Mouse (Mus musculus) embryo, embryonic 10.5 days (tissue): Measurements from ENCODE around the gene Immp1l.
A peak's percentile ranks its signal among the peaks of the same experiment; 100 is the strongest.

ENCODE experiments used
- DNase-seq: peaks from one replicate; pipeline ENCODE4 v3.0.0-alpha.2; 2015; ENCODE audit warnings: low spot score

Immp1l gene

GRCm38 (mm10) chr2:105903896-105904756, at the start of gene Immp1l, which contains the start of gene Elp4:
Gene Immp1l (plus strand): TSS chr2:105904638.
Gene Elp4 (minus strand): TSS chr2:105904564.
- peak; percentile 99 for DNase-seq

DNA sequence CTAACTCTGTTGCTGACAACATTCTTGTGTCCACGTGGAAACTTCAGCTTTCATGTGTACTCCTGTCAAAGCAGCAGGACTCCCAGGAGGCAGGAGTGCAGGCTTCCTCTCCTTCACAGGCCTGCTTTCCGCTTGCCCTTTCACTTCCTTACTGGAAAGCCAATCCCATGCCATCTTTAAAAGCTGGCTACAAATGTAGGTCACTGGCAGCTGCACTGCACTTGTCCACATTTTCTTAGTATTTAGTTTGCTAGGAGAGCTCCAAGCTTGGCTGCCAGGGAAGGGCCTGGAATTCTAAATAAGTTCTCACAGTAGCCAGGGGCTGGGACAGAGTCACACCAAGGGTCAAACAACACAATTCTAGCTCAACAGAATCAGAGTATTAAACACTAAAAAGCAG, 49.7 kb upstream of the Immp1l start:
- no peak for DNase-seq

DNA sequence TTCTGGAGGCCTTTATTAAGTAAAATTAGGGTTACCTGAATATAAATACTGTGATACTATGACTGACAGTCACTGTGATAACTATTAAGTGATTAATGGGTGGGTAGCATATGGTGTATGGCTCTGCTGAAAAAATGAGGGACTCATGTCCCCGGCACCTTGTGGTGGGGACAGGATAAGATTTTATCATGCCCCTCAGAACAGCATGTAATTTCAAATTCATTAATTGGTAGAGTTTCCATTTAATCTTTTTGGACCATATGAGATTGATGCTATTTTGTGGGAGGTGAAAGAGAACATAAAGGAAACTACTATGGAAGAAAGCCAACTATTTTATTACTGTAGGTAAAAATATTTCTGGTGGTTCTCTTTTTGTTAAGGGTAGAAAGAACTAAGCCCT, 31.0 kb upstream of the Immp1l start:
- DNase-seq: no peak

- no peak for DNase-seq
These were observed 13.6 kb upstream of the Immp1l start for GRCm38 (mm10) chr2:105890816-105891215.

DNA sequence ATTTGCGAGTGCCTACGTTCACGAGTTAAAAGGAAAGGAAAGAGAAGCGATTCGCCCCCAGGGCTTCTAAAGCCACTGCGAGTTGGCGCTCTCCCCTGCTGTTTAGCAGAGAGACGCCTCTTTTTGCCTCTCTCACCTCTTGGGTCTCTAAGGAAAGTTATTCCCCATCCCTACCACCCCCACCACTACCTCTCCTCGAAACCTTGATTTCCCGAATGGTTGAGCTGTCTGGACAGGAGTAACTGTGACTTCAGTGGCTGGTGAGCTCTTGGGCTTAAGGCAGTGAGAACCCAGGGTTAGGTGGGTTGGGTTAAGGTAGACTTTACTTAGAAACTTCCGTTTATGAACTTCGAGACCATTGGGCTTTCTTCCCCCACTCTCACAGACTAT, 314 bp downstream of the Immp1l start:
- no peak for DNase-seq

- DNase-seq: peak; percentile 36
These were observed 3.9 kb downstream of the Immp1l start for GRCm38 (mm10) chr2:105908351-105908750.

DNA sequence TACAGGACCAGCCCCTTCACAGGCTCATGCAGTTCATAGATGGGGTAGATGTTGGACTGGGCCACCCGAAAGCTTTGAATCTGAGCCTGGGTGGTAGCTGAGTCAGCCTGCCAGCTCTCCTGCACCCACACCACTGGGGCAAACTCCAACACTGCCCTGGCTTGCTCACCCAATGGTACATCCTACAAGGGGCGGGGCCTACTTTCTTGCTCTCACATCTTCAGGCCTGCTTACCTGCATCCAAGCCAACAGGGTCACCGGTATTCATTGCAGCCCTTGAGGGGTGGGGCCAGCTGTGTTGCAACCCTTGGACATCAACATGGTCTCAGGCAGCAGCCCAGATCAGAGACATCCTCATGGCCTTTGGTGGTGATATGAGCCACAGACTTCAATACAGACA, 6.2 kb downstream of the Immp1l start:
- DNase-seq: no peak

DNA sequence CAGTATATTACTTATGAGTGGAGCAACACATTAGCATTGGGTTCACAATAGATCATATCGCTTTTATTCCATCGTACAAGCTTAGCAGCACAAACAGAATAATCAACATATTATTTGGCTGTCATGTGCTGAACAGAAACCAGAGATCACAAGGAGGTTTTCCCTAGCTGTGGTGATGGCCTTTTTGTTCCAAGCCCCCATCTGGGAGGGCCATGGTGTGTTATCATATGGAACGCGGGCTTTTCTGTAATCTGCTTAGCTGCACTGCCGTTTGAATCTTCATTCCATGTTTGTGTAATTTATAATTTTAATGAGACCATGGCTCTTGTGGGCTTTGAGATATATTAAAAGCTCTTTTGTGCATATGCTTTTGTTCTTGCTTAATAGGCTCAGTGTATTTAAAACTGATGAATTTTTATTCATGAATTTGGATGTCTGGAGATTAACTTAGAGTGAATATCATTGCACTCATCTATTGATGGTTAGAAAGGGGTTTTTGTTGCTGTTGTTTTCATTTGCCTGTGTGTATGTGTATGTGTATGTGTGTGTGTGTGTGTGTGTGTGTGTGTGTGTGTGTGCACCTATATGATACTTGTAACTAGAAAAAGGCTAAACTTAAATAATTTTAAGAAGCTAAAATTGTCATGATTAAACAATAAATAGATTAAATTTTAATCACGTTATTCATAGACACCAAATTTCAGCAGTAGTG, 9.4 kb downstream of the Immp1l start:
- peak; percentile 11 for DNase-seq

DNA sequence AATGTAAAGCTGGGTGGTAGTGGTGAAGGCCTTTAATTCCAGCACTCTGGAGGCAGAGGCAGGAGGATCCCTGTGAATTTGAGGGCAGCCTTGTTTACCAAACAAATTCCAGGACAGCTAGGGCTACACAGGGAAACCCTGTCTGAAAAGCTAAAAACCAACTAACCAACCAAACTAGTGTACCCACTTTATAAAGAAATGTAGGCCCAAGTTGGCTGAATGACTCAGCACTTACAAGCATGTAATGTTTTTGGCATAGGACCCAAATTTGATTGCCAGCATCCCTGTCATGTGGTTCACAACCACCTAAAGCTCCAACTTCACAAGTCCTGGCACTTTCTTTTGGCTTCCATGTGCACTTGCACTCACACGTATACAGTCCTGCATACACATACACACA, 12.2 kb downstream of the Immp1l start:
- no peak for DNase-seq

DNA sequence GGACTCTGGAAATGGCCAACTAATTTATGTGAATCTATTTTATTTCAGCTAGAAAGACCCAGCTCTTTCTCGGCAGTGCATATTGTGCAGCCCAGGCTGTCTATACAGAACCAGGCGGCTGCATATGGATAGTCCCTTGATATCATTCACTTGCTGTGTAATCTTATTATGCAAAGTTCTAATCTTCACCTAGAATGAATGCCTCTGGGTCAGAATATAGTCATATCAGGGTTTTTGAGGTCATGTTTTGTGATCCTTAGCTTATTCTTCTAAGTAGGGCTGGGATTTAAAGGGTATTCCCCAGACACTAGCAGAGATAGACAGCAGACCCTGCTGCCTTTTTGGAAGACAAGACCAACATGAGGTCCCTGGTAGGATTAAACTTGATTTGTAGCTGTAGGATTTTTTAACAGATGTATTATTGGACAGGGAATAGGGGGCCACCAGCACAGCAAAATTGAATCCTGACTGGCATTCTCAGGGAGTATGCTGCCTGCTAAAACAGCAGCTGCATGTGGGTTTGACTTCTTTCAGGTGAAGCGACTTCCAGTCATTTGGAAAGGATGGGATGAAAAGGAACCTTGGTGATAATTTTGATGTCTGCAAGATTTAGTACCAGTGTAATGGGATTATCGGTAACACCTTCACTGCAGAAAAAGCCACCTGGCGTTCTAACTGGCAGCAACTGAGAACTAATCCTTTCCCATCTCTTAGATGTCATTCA, 13.3 kb downstream of the Immp1l start:
- DNase-seq: no peak

GRCm38 (mm10) chr2:105950131-105950530, 45.7 kb downstream of the Immp1l start:
- DNase-seq: no peak

DNA sequence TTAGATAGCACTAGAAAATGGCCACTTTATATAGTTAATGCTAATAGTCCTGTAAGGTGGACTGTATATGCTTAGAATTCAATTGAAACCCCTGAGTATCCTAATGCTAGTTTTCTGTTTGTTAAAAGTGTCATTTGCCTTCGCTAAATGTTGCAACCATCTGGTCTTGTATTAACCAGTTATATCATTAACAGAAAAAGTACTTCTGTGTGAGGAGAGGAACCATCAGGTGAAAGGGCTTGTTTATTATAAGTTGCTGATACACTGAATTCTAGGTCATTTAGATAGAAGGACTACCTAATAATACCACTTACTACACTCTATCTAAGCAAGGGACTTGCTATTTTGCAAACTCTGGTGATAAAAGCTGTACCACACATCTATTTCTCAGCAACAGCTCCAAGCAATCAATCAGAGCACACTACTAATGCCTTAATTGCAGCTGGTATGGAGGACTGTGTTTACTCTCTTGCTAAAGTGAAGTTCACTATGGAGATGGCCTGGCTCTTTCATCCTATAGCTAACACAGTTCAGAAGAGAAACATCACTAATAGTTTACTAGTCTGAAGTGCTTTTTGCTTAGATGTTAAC, 47.0 kb downstream of the Immp1l start:
- DNase-seq: no peak

DNA sequence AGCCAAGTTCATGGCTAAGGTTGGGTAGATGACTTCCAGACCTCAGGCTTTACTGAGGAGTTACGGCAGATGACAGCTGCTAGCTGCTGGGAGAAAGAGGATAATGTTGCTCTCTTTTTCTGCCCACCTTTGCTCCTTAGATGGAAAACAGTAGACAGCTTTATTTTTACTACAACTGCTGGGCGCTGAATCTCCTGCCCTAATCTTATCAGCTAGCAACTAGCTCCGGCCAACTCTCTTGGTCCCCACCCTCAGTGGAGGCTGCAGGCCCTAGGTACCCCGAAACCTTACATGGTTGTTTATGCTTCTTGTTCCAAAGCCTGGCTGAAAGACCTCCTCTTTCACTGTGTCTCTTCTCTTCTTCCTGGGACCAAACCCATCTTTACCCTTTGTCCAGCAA, 49.4 kb downstream of the Immp1l start:
- DNase-seq: no peak

GRCm38 (mm10) chr2:105963447-105963846, 59.0 kb downstream of the Immp1l start:
- no peak for DNase-seq

- DNase-seq: peak; percentile 53
These were observed 69.5 kb downstream of the Immp1l start for GRCm38 (mm10) chr2:105973941-105974340.

- no peak for DNase-seq
These were observed 73.6 kb downstream of the Immp1l start for GRCm38 (mm10) chr2:105978065-105978464.

DNA sequence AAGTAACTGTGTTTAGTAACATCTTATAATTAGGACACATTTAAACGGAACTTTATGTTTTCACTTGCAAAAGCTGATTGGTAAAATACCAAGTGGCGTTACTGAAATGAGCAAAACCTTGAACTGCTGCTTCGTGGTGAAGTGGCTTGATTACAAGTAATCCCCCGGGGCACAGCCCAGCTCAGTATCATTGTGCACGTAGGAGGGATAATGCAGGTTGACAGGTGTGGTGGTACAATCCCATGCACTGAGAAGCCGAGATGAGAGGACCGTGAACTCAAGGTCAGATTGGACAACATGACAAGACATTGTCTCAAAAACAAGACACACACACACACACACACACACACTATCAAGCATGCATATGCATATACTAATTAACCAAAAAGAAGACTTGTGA, 80.8 kb downstream of the Immp1l start:
- no peak for DNase-seq

GRCm38 (mm10) chr2:105987131-105987530, 82.7 kb downstream of the Immp1l start:
- DNase-seq: peak; percentile 55

GRCm38 (mm10) chr2:105987999-105988398, 83.6 kb downstream of the Immp1l start:
- no peak for DNase-seq

GRCm38 (mm10) chr2:106002835-106003739, 98.6 kb downstream of the Immp1l start, which contains the start of gene Dnajc24:
Gene Dnajc24 (minus strand): TSS chr2:106003549.
- DNase-seq: peak; percentile 96

DNA sequence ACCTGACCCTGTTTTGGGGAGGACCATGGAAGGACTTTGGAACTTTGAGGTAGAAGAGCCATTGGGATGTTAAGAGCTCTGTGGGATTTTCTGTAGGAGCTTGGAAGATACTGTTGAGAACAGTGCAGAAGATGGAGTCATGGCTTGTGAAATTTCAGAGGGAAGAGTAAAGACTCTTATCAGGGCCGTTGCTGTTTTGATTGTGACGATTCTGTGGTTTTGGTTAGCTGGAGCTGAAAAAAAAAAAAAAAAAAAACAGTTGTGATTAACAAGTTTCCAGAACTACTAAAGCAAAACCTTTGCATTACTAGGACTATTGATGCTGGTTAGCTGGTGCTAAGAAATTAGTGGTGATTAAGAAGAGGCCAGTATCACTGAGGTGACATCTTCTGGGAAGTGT, 104.0 kb downstream of the Immp1l start:
- DNase-seq: no peak
